Mouse (Mus musculus): Measurements from ENCODE around the gene Rad51c.
"Not testable (repeated sequence)": the region's sequence is repeated elsewhere in the genome, so short reads cannot be mapped to it uniquely, and the experiment has no call there.

Gene Rad51c

GRCm38 (mm10) chr11:87432933-87433669 is 28.3 kb upstream of the Rad51c start:
- peak in 1 of 2 experiments; percentile 25 for DNase-seq (ENCODE audit: low read depth in 1 of 2, low spot score in 2 of 2)

GRCm38 (mm10) chr11:87432447-87432846 is 27.7 kb upstream of the Rad51c start:
- DNase-seq (ENCODE audit: low read depth in 1 of 2, low spot score in 2 of 2): no peak

- DNase-seq (ENCODE audit: low read depth in 1 of 2, low spot score in 2 of 2): not testable (repeated sequence)
Observed at GRCm38 (mm10) chr11:87431813-87432212, 27.1 kb upstream of the Rad51c start.

GRCm38 (mm10) chr11:87430374-87430773 is 25.6 kb upstream of the Rad51c start:
- DNase-seq (ENCODE audit: low read depth in 1 of 2, low spot score in 2 of 2): no peak

GRCm38 (mm10) chr11:87429363-87429762 is 24.6 kb upstream of the Rad51c start:
- no peak for DNase-seq (ENCODE audit: low read depth in 1 of 2, low spot score in 2 of 2)

GRCm38 (mm10) chr11:87428051-87428673 is 23.4 kb upstream of the Rad51c start:
- no peak for DNase-seq (ENCODE audit: low read depth in 1 of 2, low spot score in 2 of 2)

GRCm38 (mm10) chr11:87427273-87428050 is 22.7 kb upstream of the Rad51c start:
- no peak for DNase-seq (ENCODE audit: low read depth in 1 of 2, low spot score in 2 of 2)

- peak; percentile 63 to 75 for DNase-seq (ENCODE audit: low read depth in 1 of 2, low spot score in 2 of 2)
Observed at GRCm38 (mm10) chr11:87426450-87427250, 21.9 kb upstream of the Rad51c start.

GRCm38 (mm10) chr11:87426121-87426449 is 21.3 kb upstream of the Rad51c start:
- no peak for DNase-seq (ENCODE audit: low read depth in 1 of 2, low spot score in 2 of 2)

- DNase-seq (ENCODE audit: low read depth in 1 of 2, low spot score in 2 of 2): no peak
Observed at GRCm38 (mm10) chr11:87423551-87424325, 19.0 kb upstream of the Rad51c start.

- peak; percentile 83 to 85 for DNase-seq (ENCODE audit: low read depth in 1 of 2, low spot score in 2 of 2)
Observed at GRCm38 (mm10) chr11:87422511-87423340, 18.0 kb upstream of the Rad51c start.

GRCm38 (mm10) chr11:87421760-87422201 is 17.0 kb upstream of the Rad51c start:
- no peak for DNase-seq (ENCODE audit: low read depth in 1 of 2, low spot score in 2 of 2)

GRCm38 (mm10) chr11:87420861-87421260 is 16.1 kb upstream of the Rad51c start:
- no peak for DNase-seq (ENCODE audit: low read depth in 1 of 2, low spot score in 2 of 2)

- DNase-seq (ENCODE audit: low read depth in 1 of 2, low spot score in 2 of 2): no peak
Observed at GRCm38 (mm10) chr11:87416120-87416519, 11.4 kb upstream of the Rad51c start.

- DNase-seq (ENCODE audit: low read depth in 1 of 2, low spot score in 2 of 2): not testable (repeated sequence)
Observed at GRCm38 (mm10) chr11:87413412-87413811, 8.7 kb upstream of the Rad51c start.

- peak; percentile 95 to 99 for DNase-seq (ENCODE audit: low read depth in 1 of 2, low spot score in 2 of 2)
Observed at GRCm38 (mm10) chr11:87404111-87404853, 472 bp downstream of the Rad51c start.

GRCm38 (mm10) chr11:87398402-87398801 is 6.4 kb downstream of the Rad51c start:
- no peak for DNase-seq (ENCODE audit: low read depth in 1 of 2, low spot score in 2 of 2)

- no peak for DNase-seq (ENCODE audit: low read depth in 1 of 2, low spot score in 2 of 2)
Observed at GRCm38 (mm10) chr11:87393855-87394254, 10.9 kb downstream of the Rad51c start.

- DNase-seq (ENCODE audit: low read depth in 1 of 2, low spot score in 2 of 2): no peak
Observed at GRCm38 (mm10) chr11:87385676-87386075, 19.1 kb downstream of the Rad51c start.

Measured in monocyte, adult 2 months (primary cell).